Mouse (Mus musculus): ENCODE measurements around the gene 4931406C07Rik. TPM values are rescaled to one million over a fixed set of nuclear protein-coding genes. Genes with fewer than 3 reads are reported as not detected.

4931406C07Rik gene
- polyA plus RNA-seq, 1 experiment from 2014 or later, result 5.7 TPM

DNA sequence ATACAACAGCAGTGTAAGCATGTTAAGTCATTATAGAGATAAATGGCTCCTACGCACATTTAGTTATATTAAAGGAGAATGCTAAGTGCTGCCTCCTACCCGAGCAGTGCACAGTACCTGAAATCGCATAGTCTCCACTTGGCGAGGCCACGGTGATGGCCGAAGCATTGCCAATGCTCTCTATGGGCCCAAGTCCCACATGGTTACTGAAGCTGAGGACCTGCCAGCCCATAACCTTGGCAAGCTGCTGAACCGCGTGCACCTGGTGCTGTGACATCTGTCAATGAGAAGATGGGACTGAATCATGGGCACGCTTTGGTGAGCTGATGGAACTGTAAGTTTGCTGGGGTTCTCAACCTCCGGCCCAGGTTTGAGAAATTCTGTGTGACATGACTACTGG lies 42.8 kb downstream of the 4931406C07Rik start:
- Histone ChIP-seq H3K36me3 (replicated peaks; ENCODE audit: control insufficient read depth, insufficient read depth, low read depth, low read length) (peaks cover 13% of the 10 kb centered on the region), H3K9ac (replicated peaks; ENCODE audit: low read length) (no peak overlapping the region), H3K4me2 (ENCODE audit: low read depth, low read length) (no peak overlapping the region), H3K9me3 (replicated peaks; ENCODE audit: control insufficient read depth, low read length) (no peaks in the 10 kb centered on the region), H3K27me3 (ENCODE audit: control insufficient read depth, insufficient read depth, low read length) (no peaks in the 10 kb centered on the region), H3K4me3 (ENCODE audit: low read depth, low read length) (no peak overlapping the region), H3K27ac (replicated peaks; ENCODE audit: low read depth, low read length) (no peak overlapping the region), H3K4me1 (ENCODE audit: control insufficient read depth, insufficient read depth, low read length) (no peaks in the 10 kb centered on the region)
- 95% methylated on average over 10 of the region's 10 CpGs for WGBS
- ATAC-seq (replicated peaks; ENCODE audit: insufficient number of reproducible peaks, low FRiP score, low TSS enrichment, low read depth) (no peak), DNase-seq (ENCODE audit: low spot score) (no peak)

DNA sequence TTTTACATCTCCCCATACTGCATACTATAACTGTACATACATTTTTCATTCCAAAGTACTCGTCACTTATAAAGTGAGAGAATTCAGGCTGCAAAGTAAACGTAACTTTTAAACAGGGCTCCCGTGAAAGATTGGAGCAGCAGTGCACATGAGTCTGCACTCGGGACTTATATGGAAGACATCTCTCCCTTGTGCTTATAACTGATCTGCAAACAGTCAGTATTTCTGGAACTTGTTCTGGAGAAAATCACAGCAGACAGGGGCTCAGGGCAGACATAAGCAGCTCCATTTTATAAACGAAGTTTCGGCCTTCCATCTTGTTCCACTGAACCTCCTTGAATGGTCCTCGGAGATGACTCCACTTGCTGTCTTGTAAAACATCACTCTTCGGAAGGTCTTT lies 44.3 kb downstream of the 4931406C07Rik start:
- H3K9me3 ChIP-seq (replicated peaks; ENCODE audit: control insufficient read depth, low read length), result no peaks in the 10 kb centered on the region
- H3K9ac ChIP-seq (replicated peaks; ENCODE audit: low read length), result no peak overlapping the region
- WGBS, result 92% methylated on average over 8 of the region's 8 CpGs
- no peak for ATAC-seq (replicated peaks; ENCODE audit: insufficient number of reproducible peaks, low FRiP score, low TSS enrichment, low read depth)
- peaks cover 13% of the 10 kb centered on the region for H3K36me3 ChIP-seq (replicated peaks; ENCODE audit: control insufficient read depth, insufficient read depth, low read depth, low read length)
- H3K4me3 ChIP-seq (ENCODE audit: low read depth, low read length), result no peak overlapping the region
- H3K4me2 ChIP-seq (ENCODE audit: low read depth, low read length), result no peak overlapping the region
- no peaks in the 10 kb centered on the region for H3K27me3 ChIP-seq (ENCODE audit: control insufficient read depth, insufficient read depth, low read length)
- no peak overlapping the region for H3K27ac ChIP-seq (replicated peaks; ENCODE audit: low read depth, low read length)
- DNase-seq (ENCODE audit: low spot score), result no peak
- no peaks in the 10 kb centered on the region for H3K4me1 ChIP-seq (ENCODE audit: control insufficient read depth, insufficient read depth, low read length)

DNA sequence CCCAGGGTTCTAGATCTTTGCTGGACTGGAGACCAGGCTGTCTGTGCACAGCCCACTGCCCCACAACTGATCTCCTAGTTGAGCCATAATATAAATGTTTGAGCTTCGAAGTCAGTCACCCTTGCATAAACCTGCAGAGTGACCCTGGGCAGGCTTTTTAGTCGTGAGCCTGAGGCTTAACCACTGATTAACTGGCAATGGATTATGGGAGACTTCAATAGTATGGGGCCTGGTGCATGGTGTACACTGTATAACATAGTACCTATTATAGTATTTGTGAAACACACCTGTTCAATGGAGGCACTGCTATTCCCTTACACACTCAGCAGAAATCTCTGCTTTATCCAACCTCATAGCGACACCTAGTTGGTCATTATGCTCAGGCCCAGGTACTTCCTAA lies 50.0 kb downstream of the 4931406C07Rik start:
- Histone ChIP-seq H3K9me3 (replicated peaks; ENCODE audit: control insufficient read depth, low read length) (no peaks in the 10 kb centered on the region), H3K9ac (replicated peaks; ENCODE audit: low read length) (no peak overlapping the region), H3K4me3 (ENCODE audit: low read depth, low read length) (no peak overlapping the region), H3K27ac (replicated peaks; ENCODE audit: low read depth, low read length) (no peak overlapping the region), H3K27me3 (ENCODE audit: control insufficient read depth, insufficient read depth, low read length) (no peaks in the 10 kb centered on the region), H3K4me1 (ENCODE audit: control insufficient read depth, insufficient read depth, low read length) (no peaks in the 10 kb centered on the region), H3K4me2 (ENCODE audit: low read depth, low read length) (no peak overlapping the region), H3K36me3 (replicated peaks; ENCODE audit: control insufficient read depth, insufficient read depth, low read depth, low read length) (no peaks in the 10 kb centered on the region)
- no peak for DNase-seq (ENCODE audit: low spot score)
- WGBS, result 80% methylated on average over 3 of the region's 3 CpGs
- no peak for ATAC-seq (replicated peaks; ENCODE audit: insufficient number of reproducible peaks, low FRiP score, low TSS enrichment, low read depth)

DNA sequence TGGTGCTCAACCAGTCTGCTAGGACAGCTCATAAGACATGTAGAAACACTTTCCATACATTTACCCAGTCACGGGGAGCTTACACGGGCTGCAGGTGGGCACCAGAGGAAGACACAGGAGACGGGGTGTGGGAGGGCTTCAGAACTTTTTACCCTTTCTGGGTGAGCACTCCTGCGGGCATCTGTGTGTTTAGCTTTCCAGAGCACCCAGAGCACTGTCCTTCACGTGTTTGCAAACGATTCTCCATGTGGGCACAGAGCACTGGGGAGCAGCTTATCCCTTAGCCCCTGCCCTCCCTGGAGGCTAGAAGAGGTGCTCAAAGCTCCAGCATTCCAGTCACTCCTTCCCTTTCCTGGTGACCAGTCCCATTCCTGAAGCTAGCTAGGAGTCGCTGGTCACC lies 51.7 kb downstream of the 4931406C07Rik start:
- no peaks in the 10 kb centered on the region for H3K9me3 ChIP-seq (replicated peaks; ENCODE audit: control insufficient read depth, low read length)
- no peak overlapping the region for H3K4me3 ChIP-seq (ENCODE audit: low read depth, low read length)
- no peak overlapping the region for H3K4me2 ChIP-seq (ENCODE audit: low read depth, low read length)
- H3K27me3 ChIP-seq (ENCODE audit: control insufficient read depth, insufficient read depth, low read length), result no peaks in the 10 kb centered on the region
- no peak overlapping the region for H3K27ac ChIP-seq (replicated peaks; ENCODE audit: low read depth, low read length)
- H3K36me3 ChIP-seq (replicated peaks; ENCODE audit: control insufficient read depth, insufficient read depth, low read depth, low read length), result no peaks in the 10 kb centered on the region
- no peaks in the 10 kb centered on the region for H3K4me1 ChIP-seq (ENCODE audit: control insufficient read depth, insufficient read depth, low read length)
- 80% methylated on average over 7 of the region's 7 CpGs for WGBS
- DNase-seq (ENCODE audit: low spot score), result no peak
- no peak for ATAC-seq (replicated peaks; ENCODE audit: insufficient number of reproducible peaks, low FRiP score, low TSS enrichment, low read depth)
- no peak overlapping the region for H3K9ac ChIP-seq (replicated peaks; ENCODE audit: low read length)

DNA sequence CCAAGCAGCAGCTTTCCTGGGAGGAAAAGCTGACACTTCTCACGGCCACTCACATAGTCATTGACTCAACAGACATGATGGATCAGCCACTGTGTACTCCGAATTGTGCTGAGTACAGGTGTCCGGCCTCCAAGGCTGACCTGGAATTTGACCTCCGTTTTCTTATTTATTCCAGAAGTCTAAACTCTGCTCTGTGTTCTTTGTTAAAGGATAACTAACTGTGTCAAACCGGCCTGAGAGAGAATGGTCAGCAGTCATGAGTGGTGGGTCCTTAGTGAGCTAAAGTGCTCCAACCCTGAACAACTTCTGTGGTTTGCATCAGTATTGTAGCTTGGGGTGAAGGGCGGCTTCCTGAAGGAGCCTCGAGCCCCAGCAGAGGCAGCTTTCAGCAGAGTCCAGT lies 54.1 kb downstream of the 4931406C07Rik start:
- DNase-seq (ENCODE audit: low spot score) (no peak), ATAC-seq (replicated peaks; ENCODE audit: insufficient number of reproducible peaks, low FRiP score, low TSS enrichment, low read depth) (no peak)
- 83% methylated on average over 7 of the region's 7 CpGs for WGBS
- H3K4me1 ChIP-seq (ENCODE audit: control insufficient read depth, insufficient read depth, low read length), result no peaks in the 10 kb centered on the region
- H3K4me3 ChIP-seq (ENCODE audit: low read depth, low read length), result no peak overlapping the region
- H3K4me2 ChIP-seq (ENCODE audit: low read depth, low read length), result no peak overlapping the region
- H3K9me3 ChIP-seq (replicated peaks; ENCODE audit: control insufficient read depth, low read length), result no peaks in the 10 kb centered on the region
- no peaks in the 10 kb centered on the region for H3K36me3 ChIP-seq (replicated peaks; ENCODE audit: control insufficient read depth, insufficient read depth, low read depth, low read length)
- H3K27ac ChIP-seq (replicated peaks; ENCODE audit: low read depth, low read length), result no peak overlapping the region
- no peaks in the 10 kb centered on the region for H3K27me3 ChIP-seq (ENCODE audit: control insufficient read depth, insufficient read depth, low read length)
- H3K9ac ChIP-seq (replicated peaks; ENCODE audit: low read length), result no peak overlapping the region

DNA sequence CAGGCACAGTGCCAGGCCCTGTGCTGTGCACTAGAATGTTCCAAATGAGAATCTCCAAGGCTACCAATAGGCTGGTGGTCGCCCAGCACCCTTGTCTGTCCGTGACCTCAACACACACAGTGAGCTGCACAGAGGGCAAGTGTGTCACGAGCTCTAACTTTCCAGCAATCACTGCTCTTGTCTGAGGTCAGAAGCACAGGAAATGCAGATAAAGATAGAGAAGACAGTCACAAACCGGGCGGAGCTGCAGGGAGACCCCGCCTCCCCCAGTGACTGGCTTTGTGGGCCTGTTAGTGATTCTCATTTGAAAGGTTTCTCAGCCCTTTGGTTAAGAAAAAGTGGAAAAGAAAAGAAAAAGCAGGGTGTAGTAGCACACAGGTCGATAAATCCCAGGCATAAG lies 55.9 kb downstream of the 4931406C07Rik start:
- WGBS, result 73% methylated on average over 7 of the region's 7 CpGs
- no peak overlapping the region for H3K9ac ChIP-seq (replicated peaks; ENCODE audit: low read length)
- no peak overlapping the region for H3K4me2 ChIP-seq (ENCODE audit: low read depth, low read length)
- H3K27me3 ChIP-seq (ENCODE audit: control insufficient read depth, insufficient read depth, low read length), result no peaks in the 10 kb centered on the region
- no peak overlapping the region for H3K27ac ChIP-seq (replicated peaks; ENCODE audit: low read depth, low read length)
- H3K9me3 ChIP-seq (replicated peaks; ENCODE audit: control insufficient read depth, low read length), result no peaks in the 10 kb centered on the region
- H3K4me3 ChIP-seq (ENCODE audit: low read depth, low read length), result no peak overlapping the region
- ATAC-seq (replicated peaks; ENCODE audit: insufficient number of reproducible peaks, low FRiP score, low TSS enrichment, low read depth), result no peak
- no peak for DNase-seq (ENCODE audit: low spot score)
- no peaks in the 10 kb centered on the region for H3K36me3 ChIP-seq (replicated peaks; ENCODE audit: control insufficient read depth, insufficient read depth, low read depth, low read length)
- no peaks in the 10 kb centered on the region for H3K4me1 ChIP-seq (ENCODE audit: control insufficient read depth, insufficient read depth, low read length)

DNA sequence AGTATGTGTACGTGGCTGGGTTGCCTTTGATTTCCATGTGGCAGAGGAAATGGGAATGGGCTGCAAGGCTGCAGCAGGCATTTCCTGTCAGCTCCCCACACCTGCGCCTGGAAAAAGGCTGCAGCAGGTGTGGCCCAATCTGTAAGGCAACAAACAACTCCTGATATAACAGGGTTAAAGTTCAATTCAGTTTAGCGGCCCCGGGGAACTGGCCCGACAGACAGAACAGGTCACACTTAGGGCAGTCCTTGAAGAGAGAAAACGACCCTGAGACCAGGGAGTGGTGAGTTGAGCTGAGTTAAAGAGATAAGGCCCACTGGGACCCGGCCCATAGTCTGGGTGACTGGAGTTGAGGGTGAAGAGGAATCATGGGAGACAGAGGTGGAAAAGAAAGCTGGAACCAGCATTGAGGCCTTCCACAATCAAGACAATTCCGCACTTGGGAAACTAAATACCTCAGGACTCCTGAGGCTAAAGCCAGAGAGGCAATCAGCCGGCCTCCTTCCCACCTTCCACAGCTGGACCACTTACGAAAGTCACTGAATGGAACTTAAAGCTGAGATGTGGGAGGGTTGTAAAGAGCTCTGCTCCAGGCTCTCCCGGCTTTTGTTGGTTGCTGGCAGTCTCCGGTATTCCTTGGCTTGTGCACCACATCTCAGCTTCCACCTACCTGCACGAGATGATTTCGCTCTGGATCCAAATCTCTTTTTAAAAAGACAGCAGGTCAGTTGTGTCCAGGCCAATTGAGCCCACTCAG lies 60.8 kb downstream of the 4931406C07Rik start:
- WGBS, result 68% methylated on average over 14 of the region's 14 CpGs
- no peaks in the 10 kb centered on the region for H3K36me3 ChIP-seq (replicated peaks; ENCODE audit: control insufficient read depth, insufficient read depth, low read depth, low read length)
- ATAC-seq (replicated peaks; ENCODE audit: insufficient number of reproducible peaks, low FRiP score, low TSS enrichment, low read depth), result no peak

DNA sequence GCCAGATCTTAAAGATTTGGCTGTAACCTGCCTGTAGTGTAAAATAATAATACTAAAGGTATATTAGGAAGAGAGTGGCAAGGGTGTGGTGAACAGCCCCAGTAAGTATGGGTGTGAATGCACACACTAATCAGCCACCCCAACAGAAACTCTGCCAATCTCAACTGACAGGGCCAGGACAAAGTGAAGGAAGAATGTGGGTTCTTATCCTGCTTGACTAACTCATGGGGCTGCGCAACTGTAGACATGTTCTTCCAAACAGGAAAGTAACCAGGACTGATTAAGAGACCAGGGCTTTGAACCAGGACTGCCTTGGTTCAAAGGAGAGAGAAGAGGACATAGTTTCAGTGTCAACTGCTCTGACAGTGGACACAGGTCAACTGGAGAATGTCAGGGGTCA lies 64.1 kb downstream of the 4931406C07Rik start:
- H3K4me3 ChIP-seq (ENCODE audit: low read depth, low read length), result no peak overlapping the region
- H3K9ac ChIP-seq (replicated peaks; ENCODE audit: low read length), result no peak overlapping the region
- DNase-seq (ENCODE audit: low spot score) (no peak), ATAC-seq (replicated peaks; ENCODE audit: insufficient number of reproducible peaks, low FRiP score, low TSS enrichment, low read depth) (no peak)
- H3K4me1 ChIP-seq (ENCODE audit: control insufficient read depth, insufficient read depth, low read length), result peaks cover 3% of the 10 kb centered on the region; the same call in 1 of the 2 replicates
- WGBS, result 84% methylated on average over 1 of the region's 1 CpGs
- H3K36me3 ChIP-seq (replicated peaks; ENCODE audit: control insufficient read depth, insufficient read depth, low read depth, low read length), result no peaks in the 10 kb centered on the region
- no peaks in the 10 kb centered on the region for H3K27me3 ChIP-seq (ENCODE audit: control insufficient read depth, insufficient read depth, low read length)
- no peak overlapping the region for H3K27ac ChIP-seq (replicated peaks; ENCODE audit: low read depth, low read length)
- H3K9me3 ChIP-seq (replicated peaks; ENCODE audit: control insufficient read depth, low read length), result no peaks in the 10 kb centered on the region
- H3K4me2 ChIP-seq (ENCODE audit: low read depth, low read length), result no peak overlapping the region

More for the DNA sequence above, 60.8 kb downstream of the 4931406C07Rik start:
- Histone ChIP-seq H3K9ac (replicated peaks; ENCODE audit: low read length) (no peak overlapping the region), H3K27ac (replicated peaks; ENCODE audit: low read depth, low read length) (no peak overlapping the region), H3K9me3 (replicated peaks; ENCODE audit: control insufficient read depth, low read length) (no peaks in the 10 kb centered on the region), H3K4me1 (ENCODE audit: control insufficient read depth, insufficient read depth, low read length) (no peaks in the 10 kb centered on the region), H3K4me2 (ENCODE audit: low read depth, low read length) (no peak overlapping the region), H3K4me3 (ENCODE audit: low read depth, low read length) (no peak overlapping the region), H3K27me3 (ENCODE audit: control insufficient read depth, insufficient read depth, low read length) (no peaks in the 10 kb centered on the region)
- no peak for DNase-seq (ENCODE audit: low spot score)

Data from embryonic facial prominence, embryonic 11.5 days (tissue).